Mouse (Mus musculus) hindbrain, embryonic 15.5 days (tissue): ENCODE measurements around the gene Il11ra1. TPM values are rescaled to one million over a fixed set of nuclear protein-coding genes. Genes with fewer than 3 reads are reported as not detected.

Experiments
- ATAC-seq: fragments of 200-750 bp; cut with Nextera tagmentation; 2 replicates; pipeline ENCODE4 v1.8.0; 2017; ENCODE audit warnings: low read depth, moderate number of reproducible peaks, moderate TSS enrichment; ENCODE audit not compliant: low FRiP score
- H3K27ac ChIP-seq: fragments of 300-500 bp; sonication (generic); replicated peaks from 2 replicates; pipeline ENCODE4 v1.5.1; 2015; ENCODE audit warnings: mild to moderate bottlenecking, inconsistent platforms
- H3K27me3 ChIP-seq: fragments of 300-500 bp; sonication (generic); 2 replicates; pipeline ENCODE4 v1.6.1; 2015; ENCODE audit warnings: control low read depth, inconsistent platforms
- H3K36me3 ChIP-seq: fragments of 300-500 bp; sonication (generic); 2 replicates; pipeline ENCODE4 v1.6.1; 2015; ENCODE audit warnings: control low read depth, inconsistent platforms
- H3K4me1 ChIP-seq: fragments of 300-500 bp; sonication (generic); replicated peaks from 2 replicates; pipeline ENCODE4 v1.6.1; 2015; ENCODE audit warnings: control low read depth, inconsistent platforms
- H3K4me2 ChIP-seq: fragments of 300-500 bp; sonication (generic); 2 replicates; pipeline ENCODE4 v1.6.1; 2015; ENCODE audit warnings: moderate library complexity, mild to moderate bottlenecking, inconsistent platforms
- H3K4me3 ChIP-seq: fragments of 300-500 bp; sonication (generic); 2 replicates; pipeline ENCODE4 v1.5.1; 2015; ENCODE audit warnings: mild to moderate bottlenecking, inconsistent platforms
- H3K9ac ChIP-seq: fragments of 300-500 bp; sonication (generic); 2 replicates; pipeline ENCODE4 v1.6.1; 2015; ENCODE audit warnings: inconsistent platforms
- H3K9me3 ChIP-seq: fragments of 300-500 bp; sonication (generic); 2 replicates; pipeline ENCODE4 v1.6.1; 2016; ENCODE audit warnings: control low read depth, inconsistent platforms
- WGBS: fragments of 180-500 bp; shearing (Covaris S2); methylation state at CpG from one replicate; pipeline ENCODE4 v1.1.7; 2015; 5-methylcytosine and 5-hydroxymethylcytosine counted together
- polyA plus RNA-seq: library from polyadenylated mRNA; unstranded; fragments of >200 nt; fragmentation: Nextera tagmentation; extraction: Ambion mirVana; gene quantifications from 2 replicates; pipeline ENCODE4 v1.2.1, GENCODE M21; 2015

The Il11ra1 gene
- polyA plus RNA-seq, 1 experiment from 2014 or later = 41.6 TPM

GRCm38 (mm10) chr4:41740380-41741157 lies 40.8 kb downstream of the Il11ra1 start:
- Histone ChIP-seq H3K36me3 (peaks cover 9% of the 10 kb centered on the region), H3K27ac (peak overlapping the region; percentile 90), H3K4me3 (peak overlapping the region; percentile 87), H3K27me3 (no peaks in the 10 kb centered on the region), H3K9ac (peak overlapping the region; percentile 86), H3K4me1 (peaks cover 23% of the 10 kb centered on the region), H3K4me2 (peak overlapping the region; percentile 87), H3K9me3 (no peaks in the 10 kb centered on the region)
- ATAC-seq = peak; percentile 89
- WGBS = under 1% methylated on average over 48 of the region's 48 CpGs

- Histone ChIP-seq H3K27ac (peak overlapping the region; percentile 90), H3K36me3 (peaks cover 9% of the 10 kb centered on the region), H3K27me3 (no peaks in the 10 kb centered on the region), H3K9ac (peak overlapping the region; percentile 86), H3K4me2 (peak overlapping the region; percentile 87), H3K9me3 (no peaks in the 10 kb centered on the region), H3K4me1 (peaks cover 23% of the 10 kb centered on the region), H3K4me3 (peak overlapping the region; percentile 87)
- ATAC-seq = peak; percentile 96
- WGBS = under 1% methylated on average over 27 of the region's 27 CpGs
Measured at GRCm38 (mm10) chr4:41741158-41741560, 41.4 kb downstream of the Il11ra1 start.

- WGBS = 75% methylated on average over 2 of the region's 2 CpGs
- no peak overlapping the region for H3K9ac ChIP-seq
- H3K4me2 ChIP-seq = no peak overlapping the region
- H3K36me3 ChIP-seq = peaks cover under 1% of the 10 kb centered on the region
- no peak overlapping the region for H3K27ac ChIP-seq
- H3K27me3 ChIP-seq = 0 out of 2 replicates have a peak, but pooled peaks cover 3% of the 10 kb centered on the region
- ATAC-seq = no peak
- no peak overlapping the region for H3K4me3 ChIP-seq
- peaks cover 21% of the 10 kb centered on the region for H3K4me1 ChIP-seq
- H3K9me3 ChIP-seq = peaks cover 11% of the 10 kb centered on the region; the same call in 1 of the 2 replicates
Measured at GRCm38 (mm10) chr4:41744131-41744530, 44.3 kb downstream of the Il11ra1 start.

- Histone ChIP-seq H3K4me3 (no peak overlapping the region), H3K9me3 (peaks cover 11% of the 10 kb centered on the region; the same call in 1 of the 2 replicates), H3K27me3 (0 out of 2 replicates have a peak, but pooled peaks cover 4% of the 10 kb centered on the region), H3K9ac (no peak overlapping the region), H3K4me1 (peaks cover 12% of the 10 kb centered on the region), H3K4me2 (no peak overlapping the region), H3K36me3 (no peaks in the 10 kb centered on the region; the same call in 1 of the 2 replicates), H3K27ac (no peak overlapping the region)
- no peak for ATAC-seq
- 81% methylated on average over 1 of the region's 1 CpGs for WGBS
Measured at GRCm38 (mm10) chr4:41745021-41745420, 45.2 kb downstream of the Il11ra1 start.

- WGBS = 12% methylated on average over 14 of the region's 14 CpGs
- Histone ChIP-seq H3K4me1 (peaks cover 14% of the 10 kb centered on the region), H3K9me3 (no peaks in the 10 kb centered on the region), H3K4me3 (peak within 1 kb of the TSS; percentile 75), H3K27ac (peak within 1 kb of the TSS; percentile 88), H3K27me3 (0 out of 2 replicates have a peak, but pooled peaks cover 2% of the 10 kb centered on the region), H3K9ac (peak within 1 kb of the TSS; percentile 70), H3K4me2 (peak within 1 kb of the TSS; percentile 89), H3K36me3 (0 out of 2 replicates have a peak, but pooled peaks cover 2% of the 10 kb centered on the region)
- peak; percentile 70 for ATAC-seq
Measured at GRCm38 (mm10) chr4:41754797-41755337, 55.1 kb downstream of the Il11ra1 start, which contains the start of gene Galt. Gene Galt (plus strand): TSS chr4:41755228.

GRCm38 (mm10) chr4:41755338-41756305 lies 55.8 kb downstream of the Il11ra1 start, which contains the start of gene Sigmar1:
Gene Sigmar1 (minus strand): TSS chr4:41756157.
- Histone ChIP-seq H3K4me2 (peak within 1 kb of the TSS; percentile 89), H3K36me3 (0 out of 2 replicates have a peak, but pooled peaks cover 2% of the 10 kb centered on the region), H3K27me3 (no peaks in the 10 kb centered on the region), H3K9ac (peak within 1 kb of the TSS; percentile 70), H3K4me1 (peaks cover 22% of the 10 kb centered on the region), H3K4me3 (peak within 1 kb of the TSS; percentile 75), H3K9me3 (no peaks in the 10 kb centered on the region), H3K27ac (peak within 1 kb of the TSS; percentile 88)
- under 1% methylated on average over 57 of the region's 57 CpGs for WGBS
- peak; percentile 81 for ATAC-seq

- peaks cover 30% of the 10 kb centered on the region for H3K4me1 ChIP-seq
- H3K9ac ChIP-seq = 0 out of 2 replicates have a peak overlapping the region, but pooled peaks have one; percentile 17
- H3K4me3 ChIP-seq = peak overlapping the region; percentile 75
- H3K9me3 ChIP-seq = no peaks in the 10 kb centered on the region
- ATAC-seq = 0 out of 2 replicates have a peak, but pooled peaks have one; percentile 2
- 0 out of 2 replicates have a peak, but pooled peaks cover 2% of the 10 kb centered on the region for H3K36me3 ChIP-seq
- H3K27me3 ChIP-seq = no peaks in the 10 kb centered on the region
- peak overlapping the region; percentile 89 for H3K4me2 ChIP-seq
- H3K27ac ChIP-seq = no peak overlapping the region; the same call in 1 of the 2 replicates
- 82% methylated on average over 8 of the region's 8 CpGs for WGBS
Measured at GRCm38 (mm10) chr4:41756440-41756839, 56.7 kb downstream of the Il11ra1 start.

GRCm38 (mm10) chr4:41757321-41757720 lies 57.5 kb downstream of the Il11ra1 start:
- Histone ChIP-seq H3K9me3 (no peaks in the 10 kb centered on the region), H3K9ac (no peak overlapping the region), H3K4me2 (no peak overlapping the region), H3K4me1 (peaks cover 39% of the 10 kb centered on the region), H3K4me3 (no peak overlapping the region), H3K36me3 (0 out of 2 replicates have a peak, but pooled peaks cover 2% of the 10 kb centered on the region), H3K27me3 (no peaks in the 10 kb centered on the region), H3K27ac (no peak overlapping the region)
- ATAC-seq = no peak
- WGBS = 95% methylated on average over 13 of the region's 13 CpGs

GRCm38 (mm10) chr4:41758021-41758420 lies 58.2 kb downstream of the Il11ra1 start:
- ATAC-seq = no peak
- WGBS = 87% methylated on average over 11 of the region's 11 CpGs
- 0 out of 2 replicates have a peak, but pooled peaks cover 2% of the 10 kb centered on the region for H3K36me3 ChIP-seq

GRCm38 (mm10) chr4:41758701-41759100 lies 58.9 kb downstream of the Il11ra1 start:
- no peak overlapping the region for H3K27ac ChIP-seq
- 0 out of 2 replicates have a peak, but pooled peaks cover 2% of the 10 kb centered on the region for H3K36me3 ChIP-seq
- H3K27me3 ChIP-seq = no peaks in the 10 kb centered on the region
- H3K9ac ChIP-seq = no peak overlapping the region
- H3K4me3 ChIP-seq = no peak overlapping the region
- H3K4me1 ChIP-seq = peaks cover 44% of the 10 kb centered on the region
- H3K4me2 ChIP-seq = no peak overlapping the region
- no peak for ATAC-seq
- H3K9me3 ChIP-seq = no peaks in the 10 kb centered on the region
- WGBS = 95% methylated on average over 4 of the region's 4 CpGs

More at GRCm38 (mm10) chr4:41758021-41758420, 58.2 kb downstream of the Il11ra1 start:
- Histone ChIP-seq H3K4me2 (no peak overlapping the region), H3K9ac (no peak overlapping the region), H3K27ac (no peak overlapping the region), H3K27me3 (no peaks in the 10 kb centered on the region), H3K4me1 (peaks cover 44% of the 10 kb centered on the region), H3K9me3 (no peaks in the 10 kb centered on the region), H3K4me3 (no peak overlapping the region)

- Histone ChIP-seq H3K27ac (no peak overlapping the region), H3K4me1 (peaks cover 44% of the 10 kb centered on the region), H3K27me3 (no peaks in the 10 kb centered on the region), H3K36me3 (0 out of 2 replicates have a peak, but pooled peaks cover 2% of the 10 kb centered on the region), H3K4me3 (no peak overlapping the region), H3K9ac (no peak overlapping the region), H3K9me3 (no peaks in the 10 kb centered on the region), H3K4me2 (no peak overlapping the region)
- 82% methylated on average over 9 of the region's 9 CpGs for WGBS
- no peak for ATAC-seq
Measured at GRCm38 (mm10) chr4:41759206-41759605, 59.4 kb downstream of the Il11ra1 start.
